Mouse (Mus musculus): ENCODE measurements around the gene Bend5. TPM values are rescaled to one million over a fixed set of nuclear protein-coding genes. Genes with fewer than 3 reads are reported as not detected.
A peak's percentile ranks its signal among the peaks of the same experiment; 100 is the strongest.

Bend5 gene
- total RNA-seq, 4 experiments from 2014 or later, result 5.8 to 9.2 (median 7.8) TPM

DNA sequence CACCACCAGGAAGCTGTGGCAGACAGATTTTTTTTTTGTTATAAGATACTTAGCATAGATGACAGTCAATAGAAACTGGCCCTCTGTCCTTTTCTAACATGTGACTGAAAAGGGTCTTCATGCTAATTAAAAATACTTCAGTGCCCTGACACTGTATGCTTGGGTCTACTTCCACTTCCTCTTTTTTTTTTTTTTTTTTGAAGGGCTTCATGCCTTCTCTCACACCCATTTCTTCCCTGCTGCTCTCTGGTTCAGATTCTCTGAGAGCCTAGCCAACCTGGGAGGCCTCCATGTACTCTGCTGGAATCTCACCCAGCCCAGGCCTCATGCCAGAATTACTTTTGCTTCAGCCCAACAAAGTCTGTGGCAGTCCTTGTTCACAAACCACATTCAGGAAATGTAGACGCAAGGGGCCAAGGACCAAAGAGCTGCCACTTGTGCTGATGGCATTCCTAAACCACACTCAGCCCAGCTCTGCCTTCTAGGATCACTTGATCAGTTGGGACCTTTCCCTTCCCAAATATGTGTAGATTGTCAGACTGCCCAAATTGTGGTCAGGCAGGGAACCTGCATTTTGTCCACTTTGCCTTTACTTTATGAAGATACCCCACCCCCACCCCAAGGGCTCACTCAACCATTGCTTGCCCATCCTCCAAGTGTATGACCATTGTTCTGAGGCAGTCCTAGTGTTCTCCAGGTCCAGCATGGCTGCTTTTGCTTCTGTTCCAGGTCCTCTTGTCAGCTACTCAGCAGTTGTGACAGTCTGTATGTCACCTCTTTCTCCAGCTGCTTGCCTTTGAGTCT, 27.8 kb downstream of the Bend5 start:
- DNase-seq (ENCODE audit: low spot score), result peak; percentile 74

- DNase-seq (ENCODE audit: low spot score), result no peak
These were observed 29.3 kb downstream of the Bend5 start for GRCm38 (mm10) chr4:111443906-111444615.

GRCm38 (mm10) chr4:111444616-111445160, 29.9 kb downstream of the Bend5 start:
- DNase-seq (ENCODE audit: low spot score), result no peak

DNA sequence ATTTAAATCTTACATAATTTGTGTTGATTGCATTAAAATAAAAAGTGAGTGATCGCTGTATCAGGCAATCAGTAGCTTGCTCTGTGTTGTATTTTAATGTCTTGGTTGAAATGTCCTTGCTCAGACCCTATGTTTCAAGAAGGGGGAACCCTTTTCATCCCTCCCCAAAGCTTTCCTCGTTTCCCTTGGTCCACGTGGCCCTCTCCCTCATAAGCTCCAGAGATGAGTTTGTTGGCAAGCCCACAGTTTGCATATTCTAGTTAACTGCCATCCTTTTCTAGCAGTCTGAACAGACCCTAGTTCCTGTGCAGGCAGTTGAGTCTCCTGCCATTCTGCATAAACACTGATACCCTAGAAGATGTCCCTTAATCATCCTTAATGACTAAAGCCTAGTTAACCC, 33.1 kb downstream of the Bend5 start:
- DNase-seq (ENCODE audit: low spot score), result no peak

DNA sequence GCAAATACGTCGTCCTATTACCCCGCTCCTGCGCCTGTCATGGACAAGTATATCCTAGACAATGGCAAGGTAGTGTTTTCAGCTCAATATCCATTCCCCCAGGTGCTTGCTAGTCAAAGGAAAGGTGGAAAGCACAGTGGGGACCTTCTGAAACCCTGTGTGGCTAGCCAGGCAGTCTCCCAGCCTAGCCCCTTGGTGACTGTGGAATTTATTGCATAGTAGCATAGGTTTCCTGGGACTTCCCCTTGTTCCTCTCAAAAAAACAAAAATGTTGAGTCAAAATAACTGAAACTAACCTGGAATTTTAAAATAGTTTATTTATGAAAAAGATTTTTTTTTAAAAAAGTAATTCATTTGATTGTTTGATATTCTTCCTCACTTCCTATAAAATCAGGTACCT, 33.8 kb downstream of the Bend5 start:
- DNase-seq (ENCODE audit: low spot score), result no peak

- DNase-seq (ENCODE audit: low spot score), result no peak
These were observed 34.8 kb downstream of the Bend5 start for GRCm38 (mm10) chr4:111449442-111450199.

GRCm38 (mm10) chr4:111451283-111451918, 36.6 kb downstream of the Bend5 start:
- DNase-seq (ENCODE audit: low spot score), result peak; percentile 25

- no peak for DNase-seq (ENCODE audit: low spot score)
These were observed 37.4 kb downstream of the Bend5 start for GRCm38 (mm10) chr4:111452192-111452591.

- no peak for DNase-seq (ENCODE audit: low spot score)
These were observed 38.5 kb downstream of the Bend5 start for GRCm38 (mm10) chr4:111453275-111453674.

DNA sequence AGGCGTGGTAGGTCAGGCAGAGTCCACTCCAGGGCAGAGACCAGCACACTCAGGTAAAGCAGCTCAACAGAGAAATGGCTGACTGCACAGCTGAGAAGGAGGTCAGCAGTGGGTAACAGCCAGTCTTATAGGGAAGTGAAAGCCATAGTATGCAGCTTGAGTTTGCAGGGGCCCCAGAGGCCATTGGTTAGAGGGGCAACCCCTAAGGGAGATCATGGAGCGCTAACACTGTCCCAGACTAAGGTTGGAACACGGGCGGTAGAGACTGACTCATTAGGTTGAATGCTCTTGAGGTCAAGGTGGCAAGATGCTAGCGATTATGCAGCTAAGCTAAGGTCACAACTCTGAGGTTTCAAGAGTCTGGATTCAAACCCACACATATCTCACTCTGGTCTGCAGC, 40.8 kb downstream of the Bend5 start:
- DNase-seq (ENCODE audit: low spot score), result no peak

- no peak for DNase-seq (ENCODE audit: low spot score)
These were observed 42.8 kb downstream of the Bend5 start for GRCm38 (mm10) chr4:111457568-111457967.

DNA sequence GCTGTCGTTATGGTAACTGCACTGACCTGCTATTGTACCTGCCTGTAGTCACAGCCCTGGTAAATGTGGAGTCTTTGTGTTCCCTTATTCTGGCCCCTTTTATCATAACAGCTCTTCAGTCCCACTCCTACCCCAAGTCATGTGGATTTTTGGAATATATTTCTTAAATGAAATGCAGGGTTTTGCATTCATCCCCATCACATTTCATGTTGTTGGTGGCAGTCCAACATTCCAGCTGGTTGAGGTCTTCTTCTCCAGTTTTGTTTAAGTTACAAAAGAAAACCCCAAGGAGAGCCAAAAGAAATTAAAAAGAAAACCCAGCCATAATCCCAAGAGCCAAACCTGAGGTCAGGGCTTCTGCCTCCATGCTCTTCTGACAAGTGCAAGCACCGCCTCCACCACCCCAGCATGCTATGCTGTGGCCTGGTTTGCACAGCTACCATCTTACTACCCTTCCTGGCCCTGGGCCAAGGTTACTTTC, 52.5 kb downstream of the Bend5 start:
- no peak for DNase-seq (ENCODE audit: low spot score)

GRCm38 (mm10) chr4:111467796-111468195, 53.0 kb downstream of the Bend5 start:
- no peak for DNase-seq (ENCODE audit: low spot score)

- no peak for DNase-seq (ENCODE audit: low spot score)
These were observed 55.0 kb downstream of the Bend5 start for GRCm38 (mm10) chr4:111469847-111470246.

DNA sequence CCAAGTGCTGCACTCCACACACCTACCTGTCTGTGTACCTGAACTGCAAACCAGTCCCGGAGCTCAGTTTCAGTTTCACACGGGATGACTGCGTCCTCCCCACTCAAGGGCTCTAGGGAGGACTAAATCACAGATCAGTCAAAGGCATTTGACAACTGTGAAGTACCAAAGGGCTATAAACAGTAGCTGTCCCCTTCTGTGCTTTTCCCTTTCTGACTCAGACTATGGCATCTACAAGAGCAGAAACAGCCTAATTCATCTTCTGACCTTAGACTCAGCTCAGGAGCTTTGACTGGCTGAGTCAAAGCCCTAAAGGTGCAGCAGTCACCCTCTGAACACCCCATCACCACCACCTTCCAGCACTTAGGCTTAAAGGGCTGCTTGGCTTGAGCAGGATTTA, 56.9 kb downstream of the Bend5 start:
- DNase-seq (ENCODE audit: low spot score), result no peak

DNA sequence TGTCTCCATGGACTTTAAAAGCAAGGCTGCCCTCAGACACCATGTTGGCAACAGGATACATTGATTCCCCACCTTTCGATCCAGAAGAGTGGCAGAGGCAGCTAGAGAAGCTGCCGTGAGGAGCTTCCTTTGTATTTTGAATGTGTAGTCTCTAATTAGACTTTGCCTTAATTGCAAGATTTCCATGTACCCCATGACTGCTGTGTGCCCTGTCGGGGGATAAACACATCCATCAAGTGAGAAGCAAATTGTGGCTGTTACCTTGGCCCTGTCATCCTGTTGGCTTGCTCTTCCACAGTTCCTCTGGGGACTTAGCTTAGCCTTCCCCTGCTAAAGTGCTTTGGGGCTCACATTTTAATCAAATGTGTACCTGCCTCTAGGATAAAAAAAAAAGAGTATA, 57.7 kb downstream of the Bend5 start:
- DNase-seq (ENCODE audit: low spot score), result no peak

DNA sequence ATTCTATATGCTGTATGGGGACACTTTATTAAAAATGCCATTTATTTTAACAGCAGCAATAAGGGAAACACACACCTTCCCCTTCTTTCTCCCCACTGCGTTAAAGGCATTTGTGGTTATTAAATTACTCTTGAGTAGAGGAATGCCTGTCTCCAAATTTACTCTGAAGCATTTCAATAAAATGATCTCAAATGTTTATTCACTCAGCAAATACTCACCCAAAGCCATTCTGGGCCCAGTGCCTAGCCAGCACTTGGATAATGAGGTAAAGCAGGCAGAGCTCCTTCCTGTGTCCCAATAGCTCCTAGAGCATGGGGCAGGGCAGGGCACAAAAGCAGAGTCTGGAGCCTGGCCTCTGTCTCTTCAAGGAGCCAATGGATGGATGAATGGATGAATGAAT, 58.2 kb downstream of the Bend5 start:
- no peak for DNase-seq (ENCODE audit: low spot score)

DNA sequence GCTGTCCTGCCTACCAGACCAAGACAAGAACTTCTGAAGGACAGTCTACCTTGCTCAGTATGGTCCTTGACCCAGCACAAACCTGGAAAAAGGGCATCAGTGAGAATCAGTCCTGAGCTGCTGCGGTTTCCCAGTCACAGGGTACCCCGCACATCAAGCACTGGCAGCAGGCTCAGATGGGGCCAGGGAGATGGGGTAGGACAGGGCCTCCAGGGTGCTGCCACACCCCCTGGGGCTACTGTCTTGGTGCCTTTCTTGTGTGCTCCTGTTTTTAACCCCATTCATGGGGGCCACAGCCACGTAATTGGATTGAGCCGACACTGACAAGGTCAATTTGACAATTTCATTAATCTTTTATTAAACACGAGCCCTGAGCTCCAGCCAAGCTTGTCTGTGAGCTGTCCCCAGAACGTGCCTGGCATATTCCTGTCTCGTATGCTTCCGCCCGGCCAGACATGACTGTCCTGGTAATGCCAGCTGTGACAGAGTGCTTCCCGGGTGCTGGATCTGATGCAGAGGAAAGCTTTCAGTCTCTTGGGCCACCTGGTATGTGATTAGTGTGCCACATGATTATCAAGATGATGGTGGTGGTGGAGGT, 60.7 kb downstream of the Bend5 start:
- no peak for DNase-seq (ENCODE audit: low spot score)

DNA sequence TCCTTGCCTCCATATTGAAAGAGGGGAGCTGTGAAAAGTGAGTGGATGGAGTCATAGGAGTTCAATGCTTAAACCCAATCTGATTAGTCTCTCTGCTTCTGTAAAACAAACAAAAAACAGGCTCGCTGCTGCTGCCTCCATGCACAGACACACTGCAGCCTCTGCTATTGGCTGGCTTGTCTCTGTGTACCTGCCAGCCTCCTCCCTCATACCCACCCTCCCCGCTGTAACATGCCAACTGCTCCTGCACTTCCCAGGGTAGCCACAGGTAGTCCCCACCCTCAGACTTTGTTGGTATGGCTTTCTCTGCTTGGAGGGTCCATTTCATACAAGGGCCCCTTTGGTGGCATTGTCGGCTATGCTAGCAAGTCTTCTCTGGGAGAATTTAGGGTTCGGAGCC, 62.7 kb downstream of the Bend5 start:
- no peak for DNase-seq (ENCODE audit: low spot score)

- no peak for DNase-seq (ENCODE audit: low spot score)
These were observed 68.7 kb downstream of the Bend5 start for GRCm38 (mm10) chr4:111483499-111483898.

DNA sequence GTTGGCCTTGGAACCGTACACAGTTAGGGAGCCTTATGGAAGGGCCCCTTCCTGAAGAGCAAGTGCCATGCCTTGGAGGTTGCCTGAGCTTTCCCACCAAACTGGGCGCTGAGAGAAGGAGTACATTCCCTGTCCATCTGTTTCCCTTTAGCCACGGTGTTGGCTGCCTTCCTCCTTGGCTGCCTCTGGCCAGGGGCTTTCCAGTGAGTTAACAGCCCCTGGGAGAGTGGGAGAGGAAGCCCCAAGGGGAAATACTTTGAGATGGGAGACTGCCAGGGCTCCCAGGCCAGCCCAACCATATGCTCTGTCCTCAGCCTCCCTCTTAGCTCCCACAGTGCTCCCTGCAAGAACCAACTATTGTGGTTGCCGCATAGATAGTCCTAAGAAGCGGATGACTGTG, 70.4 kb downstream of the Bend5 start:
- peak; percentile 31 for DNase-seq (ENCODE audit: low spot score)

Measured in heart, adult 8-10 months (tissue).